Mouse (Mus musculus) neutrophil, adult 5-6 weeks (primary cell): Measurements from ENCODE around the gene Gm15319. TPM values are rescaled to one million over a fixed set of nuclear protein-coding genes. Genes with fewer than 3 reads are reported as not detected.
A peak's percentile ranks its signal among the peaks of the same experiment; 100 is the strongest.
"Not testable (repeated sequence)": the region's sequence is repeated elsewhere in the genome, so short reads cannot be mapped to it uniquely, and the experiment has no call there.

Source experiments
- ATAC-seq: fragments of 151-379, 151-347 bp; 2 replicates; pipeline ENCODE4 v1.8.0; 2017; ENCODE audit warnings: mild to moderate bottlenecking, moderate TSS enrichment; ENCODE audit not compliant: insufficient number of reproducible peaks, poor library complexity, low FRiP score, severe bottlenecking; ENCODE audit errors: extremely low read depth
- total RNA-seq: library from RNA; stranded (forward); fragments of 200-1000 nt; gene quantifications from 2 replicates; pipeline ENCODE4 v1.2.3, GENCODE M21; 2017

Gene Gm15319
- total RNA-seq, 1 experiment from 2014 or later = 1.2 TPM

GRCm38 (mm10) chr8:20302759-20303158, 60.3 kb downstream of the Gm15319 start:
- not testable (repeated sequence) for ATAC-seq

GRCm38 (mm10) chr8:20300042-20300441, 63.0 kb downstream of the Gm15319 start:
- not testable (repeated sequence) for ATAC-seq

- ATAC-seq = not testable (repeated sequence)
These were observed 65.0 kb downstream of the Gm15319 start for GRCm38 (mm10) chr8:20297939-20298505.

- ATAC-seq = peak; percentile 97
These were observed 66.0 kb downstream of the Gm15319 start for GRCm38 (mm10) chr8:20296803-20297702.

- ATAC-seq = not testable (repeated sequence)
These were observed 67.1 kb downstream of the Gm15319 start for GRCm38 (mm10) chr8:20295881-20296280.

GRCm38 (mm10) chr8:20294826-20295225, 68.2 kb downstream of the Gm15319 start:
- ATAC-seq = not testable (repeated sequence)

- not testable (repeated sequence) for ATAC-seq
These were observed 69.0 kb downstream of the Gm15319 start for GRCm38 (mm10) chr8:20293966-20294365.

GRCm38 (mm10) chr8:20290015-20290414, 73.0 kb downstream of the Gm15319 start:
- ATAC-seq = not testable (repeated sequence)

- not testable (repeated sequence) for ATAC-seq
These were observed 74.1 kb downstream of the Gm15319 start for GRCm38 (mm10) chr8:20288878-20289277.

GRCm38 (mm10) chr8:20287706-20288105, 75.3 kb downstream of the Gm15319 start:
- not testable (repeated sequence) for ATAC-seq
